Mouse (Mus musculus): ENCODE measurements around the gene Tubd1. TPM values are rescaled to one million over a fixed set of nuclear protein-coding genes. Genes with fewer than 3 reads are reported as not detected.
"Not testable (repeated sequence)": the region's sequence is repeated elsewhere in the genome, so short reads cannot be mapped to it uniquely, and the experiment has no call there.

The Tubd1 gene
- polyA plus RNA-seq, 1 experiment from 2014 or later, result 6.6 TPM

DNA sequence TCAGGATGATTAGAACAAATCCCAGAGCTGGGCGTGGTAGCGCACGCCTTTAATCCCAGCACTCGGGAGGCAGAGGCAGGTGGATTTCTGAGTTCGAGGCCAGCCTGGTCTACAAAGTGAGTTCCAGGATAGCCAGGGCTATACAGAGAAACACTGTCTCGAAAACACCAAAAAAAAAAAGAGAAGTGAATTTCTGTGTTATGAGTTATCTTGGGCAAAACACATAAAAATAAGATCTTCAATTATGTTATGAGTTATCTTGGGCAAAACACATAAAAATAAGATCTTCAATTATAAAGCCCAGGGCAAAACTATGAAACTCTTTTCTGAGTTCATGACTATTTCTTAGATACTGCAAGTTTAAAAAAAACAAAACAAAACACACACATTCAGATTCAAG is 11.5 kb upstream of the Tubd1 start:
- not testable (repeated sequence) for H3K4me3 ChIP-seq (replicated peaks); H3K4me1 ChIP-seq; H3K4me2 ChIP-seq; H3K27me3 ChIP-seq (replicated peaks); H3K9me3 ChIP-seq (replicated peaks); H3K27ac ChIP-seq (replicated peaks); ATAC-seq (ENCODE audit: low FRiP score); H3K9ac ChIP-seq (replicated peaks)
- peaks cover 33% of the 10 kb centered on the region for H3K36me3 ChIP-seq
- WGBS, result 92% methylated on average over 6 of the region's 6 CpGs

DNA sequence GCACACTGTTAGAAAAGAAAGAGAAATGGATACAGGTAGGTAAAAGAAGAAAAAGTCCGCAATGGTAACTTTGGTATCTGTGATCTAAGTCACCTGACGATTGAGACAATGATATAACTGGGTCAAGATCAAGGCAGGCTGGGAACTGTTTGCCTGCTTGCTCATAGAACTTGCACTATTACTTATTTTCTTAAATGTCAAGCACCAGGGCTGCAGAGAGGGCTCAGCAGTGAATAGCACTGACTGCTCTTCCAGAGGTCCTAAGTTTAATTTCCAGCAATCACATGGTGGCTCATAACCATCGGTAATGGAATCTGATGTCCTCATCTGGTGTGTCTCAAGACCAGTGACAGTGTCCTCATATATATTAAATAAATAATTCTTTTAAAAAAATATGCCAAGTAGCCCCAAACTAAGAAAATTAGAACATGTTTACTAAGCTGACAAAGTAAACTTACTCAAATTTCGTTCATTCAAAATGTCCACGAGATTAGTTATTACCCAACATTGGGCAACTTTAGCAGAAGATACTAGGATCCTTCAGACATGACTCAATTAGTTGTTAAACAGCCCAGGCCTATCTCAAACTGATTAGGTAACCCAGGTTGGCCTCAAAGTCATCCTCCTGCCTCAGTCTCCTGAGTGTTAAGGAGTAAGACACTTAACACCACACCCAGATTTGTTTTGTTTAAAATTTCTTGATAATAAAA is 10.4 kb upstream of the Tubd1 start:
- H3K9ac ChIP-seq (replicated peaks), result no peak overlapping the region
- 95% methylated on average over 5 of the region's 5 CpGs for WGBS
- ATAC-seq (ENCODE audit: low FRiP score), result no peak
- no peak overlapping the region for H3K4me2 ChIP-seq
- no peaks in the 10 kb centered on the region for H3K27me3 ChIP-seq (replicated peaks)
- H3K9me3 ChIP-seq (replicated peaks), result no peaks in the 10 kb centered on the region
- no peak overlapping the region for H3K27ac ChIP-seq (replicated peaks)
- H3K4me3 ChIP-seq (replicated peaks), result no peak overlapping the region
- H3K4me1 ChIP-seq, result no peaks in the 10 kb centered on the region
- H3K36me3 ChIP-seq, result peaks cover 29% of the 10 kb centered on the region

DNA sequence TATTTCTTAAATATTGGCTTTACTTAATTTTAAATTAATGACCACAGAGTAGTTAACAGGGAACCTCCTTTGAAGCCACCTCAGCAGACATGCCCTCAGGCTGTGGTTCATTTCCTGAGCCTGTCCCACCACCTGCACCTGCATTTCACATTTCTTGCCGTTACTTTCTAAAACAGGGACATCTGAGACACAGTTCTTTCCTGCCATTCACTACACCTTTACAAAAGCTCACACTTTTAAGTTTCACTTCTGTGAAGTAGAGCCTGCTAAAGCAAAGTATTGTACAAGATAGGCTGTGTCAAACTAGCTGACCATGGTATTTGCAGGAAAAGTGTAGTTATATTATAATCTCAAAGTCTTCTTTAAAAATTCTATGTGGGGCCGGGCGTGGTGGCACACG is 6.0 kb upstream of the Tubd1 start:
- peaks cover 20% of the 10 kb centered on the region for H3K4me1 ChIP-seq
- no peak overlapping the region for H3K9ac ChIP-seq (replicated peaks)
- no peaks in the 10 kb centered on the region for H3K27me3 ChIP-seq (replicated peaks)
- H3K27ac ChIP-seq (replicated peaks), result no peak overlapping the region
- no peak for ATAC-seq (ENCODE audit: low FRiP score)
- WGBS, result 97% methylated on average over 4 of the region's 4 CpGs
- peaks cover 5% of the 10 kb centered on the region; the same call in 1 of the 2 replicates for H3K36me3 ChIP-seq
- no peak overlapping the region for H3K4me2 ChIP-seq
- no peaks in the 10 kb centered on the region for H3K9me3 ChIP-seq (replicated peaks)
- no peak overlapping the region for H3K4me3 ChIP-seq (replicated peaks)

DNA sequence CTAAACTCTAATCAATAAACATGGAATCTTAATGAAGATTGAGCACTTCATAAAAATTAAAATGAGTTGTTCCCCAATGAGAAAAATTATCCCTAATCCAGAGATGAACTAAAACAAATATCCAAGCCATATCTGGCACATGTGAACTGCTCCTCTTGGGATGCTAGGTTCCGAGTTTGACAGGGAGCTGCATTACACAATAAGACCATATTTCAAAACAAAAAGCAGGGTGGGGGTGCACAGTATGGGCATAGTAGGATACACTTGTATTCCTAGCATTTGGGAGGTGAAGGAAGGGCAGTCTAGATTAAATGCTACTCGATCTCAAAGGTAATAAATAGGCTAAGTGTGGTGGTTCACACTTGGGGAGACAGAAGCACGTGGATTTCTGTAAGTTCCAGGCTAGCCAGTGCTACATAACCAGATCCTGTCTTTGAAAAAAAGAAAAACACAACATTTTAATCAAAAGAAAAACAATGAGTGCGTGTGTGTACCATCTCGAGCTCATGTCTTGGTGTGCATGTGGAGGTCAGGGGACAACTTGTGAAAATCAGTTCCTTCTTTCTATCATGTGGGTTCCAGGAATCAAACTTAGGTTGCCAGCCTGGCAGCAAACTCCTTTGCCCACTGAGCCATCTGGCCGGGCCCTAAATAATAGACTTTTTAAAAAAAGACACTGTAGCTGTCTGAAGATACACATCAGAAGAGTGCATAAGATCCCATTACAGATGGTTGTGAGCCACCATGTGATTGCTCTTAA is 4.9 kb upstream of the Tubd1 start:
- H3K4me1 ChIP-seq, result peaks cover 21% of the 10 kb centered on the region
- ATAC-seq (ENCODE audit: low FRiP score), result no peak
- no peak overlapping the region for H3K9ac ChIP-seq (replicated peaks)
- H3K4me2 ChIP-seq, result no peak overlapping the region
- H3K27me3 ChIP-seq (replicated peaks), result no peaks in the 10 kb centered on the region
- H3K27ac ChIP-seq (replicated peaks), result no peak overlapping the region
- H3K4me3 ChIP-seq (replicated peaks), result no peak overlapping the region
- no peaks in the 10 kb centered on the region for H3K9me3 ChIP-seq (replicated peaks)
- 89% methylated on average over 6 of the region's 6 CpGs for WGBS
- H3K36me3 ChIP-seq, result no peaks in the 10 kb centered on the region

- H3K4me1 ChIP-seq, result peaks cover 24% of the 10 kb centered on the region
- no peaks in the 10 kb centered on the region for H3K36me3 ChIP-seq
- H3K9me3 ChIP-seq (replicated peaks), result no peaks in the 10 kb centered on the region
- no peak overlapping the region for H3K4me3 ChIP-seq (replicated peaks)
- no peak overlapping the region for H3K27ac ChIP-seq (replicated peaks)
- H3K27me3 ChIP-seq (replicated peaks), result no peaks in the 10 kb centered on the region
- no peak overlapping the region for H3K4me2 ChIP-seq
- H3K9ac ChIP-seq (replicated peaks), result no peak overlapping the region
- 97% methylated on average over 2 of the region's 2 CpGs for WGBS
- no peak for ATAC-seq (ENCODE audit: low FRiP score)
Measured at GRCm38 (mm10) chr11:86540476-86540845, 4.3 kb upstream of the Tubd1 start.

- Histone ChIP-seq H3K4me1 (peaks cover 28% of the 10 kb centered on the region), H3K27ac (replicated peaks) (no peak overlapping the region), H3K4me3 (replicated peaks) (no peak overlapping the region), H3K9me3 (replicated peaks) (no peaks in the 10 kb centered on the region), H3K36me3 (no peaks in the 10 kb centered on the region), H3K9ac (replicated peaks) (no peak overlapping the region), H3K27me3 (replicated peaks) (no peaks in the 10 kb centered on the region), H3K4me2 (peak overlapping the region; percentile 65)
- ATAC-seq (ENCODE audit: low FRiP score), result no peak
- WGBS, result 88% methylated on average over 1 of the region's 1 CpGs
Measured at GRCm38 (mm10) chr11:86542851-86543250, 1.9 kb upstream of the Tubd1 start.

- peak; percentile 84 for ATAC-seq (ENCODE audit: low FRiP score)
- peak overlapping the region; percentile 91 for H3K27ac ChIP-seq (replicated peaks)
- no peaks in the 10 kb centered on the region for H3K36me3 ChIP-seq
- H3K9ac ChIP-seq (replicated peaks), result peak overlapping the region; percentile 91
- no peaks in the 10 kb centered on the region for H3K9me3 ChIP-seq (replicated peaks)
- H3K27me3 ChIP-seq (replicated peaks), result no peaks in the 10 kb centered on the region
- WGBS, result under 1% methylated on average over 49 of the region's 50 CpGs
- H3K4me1 ChIP-seq, result peaks cover 28% of the 10 kb centered on the region
- peak overlapping the region; percentile 65 for H3K4me2 ChIP-seq
- H3K4me3 ChIP-seq (replicated peaks), result peak overlapping the region; percentile 92
Measured at GRCm38 (mm10) chr11:86543960-86544638, 692 bp upstream of the Tubd1 start.

- 83% methylated on average over 8 of the region's 8 CpGs for WGBS
- peak overlapping the region; percentile 41; the same call in 1 of the 2 replicates for H3K9ac ChIP-seq (replicated peaks)
- H3K36me3 ChIP-seq, result peaks cover 9% of the 10 kb centered on the region; the same call in 1 of the 2 replicates
Measured at GRCm38 (mm10) chr11:86545556-86545955, 765 bp downstream of the Tubd1 start.

GRCm38 (mm10) chr11:86547412-86547811 is 2.6 kb downstream of the Tubd1 start:
- Histone ChIP-seq H3K9ac (replicated peaks) (no peak overlapping the region), H3K4me3 (replicated peaks) (no peak overlapping the region), H3K27ac (replicated peaks) (no peak overlapping the region), H3K27me3 (replicated peaks) (no peaks in the 10 kb centered on the region), H3K4me2 (no peak overlapping the region), H3K36me3 (peaks cover 9% of the 10 kb centered on the region; the same call in 1 of the 2 replicates), H3K9me3 (replicated peaks) (no peaks in the 10 kb centered on the region), H3K4me1 (peaks cover 20% of the 10 kb centered on the region)
- 100% methylated on average over 1 of the region's 1 CpGs for WGBS
- ATAC-seq (ENCODE audit: low FRiP score), result no peak

More at GRCm38 (mm10) chr11:86545556-86545955, 765 bp downstream of the Tubd1 start:
- Histone ChIP-seq H3K27ac (replicated peaks) (peak overlapping the region; percentile 48; the same call in 1 of the 2 replicates), H3K4me3 (replicated peaks) (peak overlapping the region; percentile 92), H3K27me3 (replicated peaks) (no peaks in the 10 kb centered on the region), H3K4me1 (peaks cover 28% of the 10 kb centered on the region), H3K4me2 (peak overlapping the region; percentile 65), H3K9me3 (replicated peaks) (no peaks in the 10 kb centered on the region)
- ATAC-seq (ENCODE audit: low FRiP score), result no peak

GRCm38 (mm10) chr11:86553525-86553924 is 8.7 kb downstream of the Tubd1 start:
- Histone ChIP-seq H3K9me3 (replicated peaks) (no peaks in the 10 kb centered on the region), H3K27ac (replicated peaks) (no peak overlapping the region), H3K36me3 (peaks cover 14% of the 10 kb centered on the region), H3K4me3 (replicated peaks) (no peak overlapping the region), H3K27me3 (replicated peaks) (no peaks in the 10 kb centered on the region), H3K4me1 (no peaks in the 10 kb centered on the region), H3K9ac (replicated peaks) (no peak overlapping the region), H3K4me2 (no peak overlapping the region)
- WGBS, result 88% methylated on average over 6 of the region's 6 CpGs
- no peak for ATAC-seq (ENCODE audit: low FRiP score)

GRCm38 (mm10) chr11:86558258-86558657 is 13.5 kb downstream of the Tubd1 start:
- no peaks in the 10 kb centered on the region for H3K27me3 ChIP-seq (replicated peaks)
- peaks cover 13% of the 10 kb centered on the region for H3K36me3 ChIP-seq
- H3K27ac ChIP-seq (replicated peaks), result no peak overlapping the region

More at GRCm38 (mm10) chr11:86558258-86558657, 13.5 kb downstream of the Tubd1 start:
- Histone ChIP-seq H3K4me2 (no peak overlapping the region), H3K4me3 (replicated peaks) (no peak overlapping the region), H3K9me3 (replicated peaks) (no peaks in the 10 kb centered on the region), H3K4me1 (no peaks in the 10 kb centered on the region), H3K9ac (replicated peaks) (no peak overlapping the region)
- 91% methylated on average over 4 of the region's 4 CpGs for WGBS
- no peak for ATAC-seq (ENCODE audit: low FRiP score)
